Mouse (Mus musculus) retina, adult 2 months (tissue): ENCODE data around the gene Prdm9.
"Not testable (repeated sequence)": the region's sequence is repeated elsewhere in the genome, so short reads cannot be mapped to it uniquely, and the experiment has no call there.

Experiments
- DNase-seq: peaks from one replicate; pipeline ENCODE4 v3.0.0-alpha.2; 2012; ENCODE audit warnings: low read depth, low spot score

Prdm9 gene

GRCm38 (mm10) chr17:15564014-15564927 is at the start of gene Prdm9:
TSS of gene Prdm9 (minus strand) at chr17:15564354.
- DNase-seq: peak; percentile 99

- DNase-seq: no peak
Measured at GRCm38 (mm10) chr17:15599496-15599895, 35.3 kb upstream of the Prdm9 start.

GRCm38 (mm10) chr17:15591216-15591881 is 27.2 kb upstream of the Prdm9 start:
- DNase-seq: no peak

GRCm38 (mm10) chr17:15588116-15588515 is 24.0 kb upstream of the Prdm9 start:
- no peak for DNase-seq

GRCm38 (mm10) chr17:15585691-15586090 is 21.5 kb upstream of the Prdm9 start:
- peak; percentile 11 for DNase-seq

- DNase-seq: no peak
Measured at GRCm38 (mm10) chr17:15583071-15583470, 18.9 kb upstream of the Prdm9 start.

- DNase-seq: no peak
Measured at GRCm38 (mm10) chr17:15580072-15580447, 15.9 kb upstream of the Prdm9 start.

- DNase-seq: no peak
Measured at GRCm38 (mm10) chr17:15579410-15580071, 15.4 kb upstream of the Prdm9 start.

- no peak for DNase-seq
Measured at GRCm38 (mm10) chr17:15577291-15577694, 13.1 kb upstream of the Prdm9 start.

- DNase-seq: no peak
Measured at GRCm38 (mm10) chr17:15575056-15575455, 10.9 kb upstream of the Prdm9 start.

GRCm38 (mm10) chr17:15566908-15567307 is 2.8 kb upstream of the Prdm9 start:
- no peak for DNase-seq

GRCm38 (mm10) chr17:15564928-15565300 is 760 bp upstream of the Prdm9 start:
- no peak for DNase-seq

GRCm38 (mm10) chr17:15559946-15560345 is 4.2 kb downstream of the Prdm9 start:
- no peak for DNase-seq

- DNase-seq: no peak
Measured at GRCm38 (mm10) chr17:15549713-15550112, 14.4 kb downstream of the Prdm9 start.

- no peak for DNase-seq
Measured at GRCm38 (mm10) chr17:15546440-15546839, 17.7 kb downstream of the Prdm9 start.

GRCm38 (mm10) chr17:15543868-15544267 is 20.3 kb downstream of the Prdm9 start:
- DNase-seq: not testable (repeated sequence)

GRCm38 (mm10) chr17:15540309-15540708 is 23.8 kb downstream of the Prdm9 start:
- no peak for DNase-seq

- no peak for DNase-seq
Measured at GRCm38 (mm10) chr17:15536457-15536904, 27.7 kb downstream of the Prdm9 start.

GRCm38 (mm10) chr17:15535943-15536342 is 28.2 kb downstream of the Prdm9 start:
- DNase-seq: no peak

GRCm38 (mm10) chr17:15535162-15535800 is 28.9 kb downstream of the Prdm9 start:
- DNase-seq: no peak

GRCm38 (mm10) chr17:15530141-15530540 is 34.0 kb downstream of the Prdm9 start:
- no peak for DNase-seq

GRCm38 (mm10) chr17:15528887-15529286 is 35.3 kb downstream of the Prdm9 start:
- DNase-seq: no peak
